Comparison of ENCODE assay signal across 22 mouse cellular contexts in the genomic region with DNA sequence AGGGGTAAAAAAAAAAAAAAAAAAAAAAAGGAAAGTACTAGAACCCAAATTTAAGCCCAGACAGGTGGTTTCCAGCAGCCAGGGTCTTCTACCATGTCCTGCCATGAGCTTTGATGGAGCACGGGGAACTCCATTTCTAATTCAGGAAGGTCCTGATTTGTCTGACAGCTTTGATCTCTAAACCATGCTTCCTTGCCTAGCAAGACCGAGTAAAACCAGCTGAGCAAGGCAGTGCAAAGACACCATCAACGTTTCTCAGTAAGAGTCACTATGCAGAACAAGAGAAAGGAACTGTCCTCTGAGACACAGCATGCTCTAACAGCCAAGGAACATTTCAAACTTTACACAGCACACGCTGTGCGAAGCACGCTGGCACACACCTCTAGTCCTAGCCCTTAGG. TPM values are rescaled to one million over a fixed set of nuclear protein-coding genes. Genes with fewer than 3 reads are reported as not detected.
DNase-seq lines count a peak whose midpoint lies in the region; ATAC-seq and TF ChIP-seq lines count a peak whose summit lies in the region.
"Had no signal": no experiment of that assay in that cellular context is flagged by ENCODE, and none has a peak within 500 bp of the region (broad histone marks: within the 10 kb centered on the region; RNA-seq: fewer than 3 reads in every experiment).

No protein-coding gene starts in this region.

- TF ChIP-seq POLR2A in myocyte (IDR thresholded peaks at IDR 0.05; ENCODE audit: insufficient read length, low read depth), result no peak

- H3K4me1 ChIP-seq in heart, embryonic 16.5 days (ENCODE audit: control insufficient read depth, insufficient read depth, low read length), result peaks cover 37% of the 10 kb centered on the region
- H3K4me1 ChIP-seq in forebrain, embryonic 14.5 days (ENCODE audit: control insufficient read depth, insufficient read depth, low read length), result no peaks in the 10 kb centered on the region
- no peaks in the 10 kb centered on the region for H3K4me1 ChIP-seq in hindbrain, embryonic 14.5 days (replicated peaks; ENCODE audit: control insufficient read depth, insufficient read depth, low read length)
- H3K4me1 ChIP-seq: hindbrain, embryonic 15.5 days had no signal

- no peak overlapping the region for H3K9ac ChIP-seq in heart, embryonic 16.5 days (ENCODE audit: low read length)
- no peak overlapping the region for H3K9ac ChIP-seq in forebrain, embryonic 14.5 days (ENCODE audit: low read length)
- H3K9ac ChIP-seq in hindbrain, embryonic 14.5 days, result no peak overlapping the region
- H3K9ac ChIP-seq: hindbrain, embryonic 15.5 days had no signal

- H3K27me3 ChIP-seq in heart, embryonic 16.5 days (ENCODE audit: control insufficient read depth, insufficient read depth, low read length), result no peaks in the 10 kb centered on the region
- no peaks in the 10 kb centered on the region for H3K27me3 ChIP-seq in myocyte (ENCODE audit: control insufficient read depth, insufficient read depth, insufficient read length)
- H3K27me3 ChIP-seq in forebrain, embryonic 14.5 days (replicated peaks; ENCODE audit: control insufficient read depth, insufficient read depth, low read length), result no peaks in the 10 kb centered on the region
- no peaks in the 10 kb centered on the region for H3K27me3 ChIP-seq in hindbrain, embryonic 14.5 days (ENCODE audit: control insufficient read depth, insufficient read depth, low read length)
- H3K27me3 ChIP-seq: hindbrain, embryonic 15.5 days; Patski had no signal

- H3ac ChIP-seq in myocyte (ENCODE audit: control insufficient read depth, insufficient read length), result no peak overlapping the region

- H3K27ac ChIP-seq in heart, embryonic 16.5 days (ENCODE audit: low read length), result 0 out of 2 replicates have a peak overlapping the region, but pooled peaks have one; percentile 9
- H3K27ac ChIP-seq in forebrain, embryonic 14.5 days (ENCODE audit: low read depth, low read length), result no peak overlapping the region
- H3K27ac ChIP-seq in hindbrain, embryonic 14.5 days, result no peak overlapping the region
- H3K27ac ChIP-seq: heart, embryonic 10.5 days; hindbrain, embryonic 10.5 days; hindbrain, embryonic 15.5 days had no signal

- H3K4me3 ChIP-seq in heart, embryonic 16.5 days (ENCODE audit: low read length), result no peak overlapping the region
- no peak overlapping the region for H3K4me3 ChIP-seq in myocyte
- H3K4me3 ChIP-seq in forebrain, embryonic 14.5 days (ENCODE audit: low read depth, low read length), result no peak overlapping the region
- no peak overlapping the region for H3K4me3 ChIP-seq in hindbrain, embryonic 14.5 days (replicated peaks; ENCODE audit: low read length)
- H3K4me3 ChIP-seq: heart, embryonic 10.5 days; hindbrain, embryonic 10.5 days; hindbrain, embryonic 15.5 days had no signal

- DNase-seq in heart, adult 18-20 months, result no peak
- DNase-seq in A20 (ENCODE audit: low read depth, low spot score), result peak; percentile 71
- no peak for DNase-seq in forebrain, embryonic 14.5 days (ENCODE audit: low spot score)
- no peak for DNase-seq in hindbrain, embryonic 14.5 days (ENCODE audit: low spot score)
- DNase-seq: adrenal gland, adult 2 months; adrenal gland, postnatal 25 days; cerebellum, adult 18-20 months; cerebellum, adult 9-11 months; cerebellum, postnatal 36 days; gastrocnemius, postnatal 14 days had no signal

- WGBS in heart, embryonic 16.5 days, result 60% methylated on average over 6 of the region's 6 CpGs
- WGBS in forebrain, embryonic 14.5 days, result 83% methylated on average over 6 of the region's 6 CpGs
- 78% methylated on average over 6 of the region's 6 CpGs for WGBS in hindbrain, embryonic 14.5 days

- H3K4me2 ChIP-seq in heart, embryonic 16.5 days (ENCODE audit: low read depth, low read length), result no peak overlapping the region
- peak overlapping the region; percentile 55 for H3K4me2 ChIP-seq in myocyte (ENCODE audit: low read depth)
- H3K4me2 ChIP-seq in forebrain, embryonic 14.5 days (ENCODE audit: low read length), result no peak overlapping the region
- no peak overlapping the region for H3K4me2 ChIP-seq in hindbrain, embryonic 14.5 days (replicated peaks)
- H3K4me2 ChIP-seq: hindbrain, embryonic 15.5 days had no signal

- ATAC-seq in heart, embryonic 16.5 days (replicated peaks; ENCODE audit: extremely low read depth, insufficient read depth, low FRiP score), result no peak
- peak; percentile 51 for ATAC-seq in CD4-positive, CD25-positive, alpha-beta regulatory T cell, adult 4 months
- ATAC-seq in forebrain, embryonic 14.5 days, result no peak
- ATAC-seq in hindbrain, embryonic 14.5 days (ENCODE audit: low FRiP score), result no peak
- ATAC-seq: forebrain, embryonic 16.5 days; intestine, postnatal 0 days; Patski had no signal

- no peaks in the 10 kb centered on the region for H3K36me3 ChIP-seq in heart, embryonic 16.5 days (ENCODE audit: control insufficient read depth, insufficient read depth)
- H3K36me3 ChIP-seq in myocyte (ENCODE audit: control insufficient read depth, insufficient read depth), result no peaks in the 10 kb centered on the region
- H3K36me3 ChIP-seq in forebrain, embryonic 14.5 days (ENCODE audit: control insufficient read depth, insufficient read depth, low read length), result no peaks in the 10 kb centered on the region
- H3K36me3 ChIP-seq in hindbrain, embryonic 14.5 days (replicated peaks; ENCODE audit: control insufficient read depth, insufficient read depth), result no peaks in the 10 kb centered on the region
- H3K36me3 ChIP-seq: hindbrain, embryonic 10.5 days; hindbrain, embryonic 15.5 days had no signal

- no peaks in the 10 kb centered on the region for H3K9me3 ChIP-seq in heart, embryonic 16.5 days (replicated peaks; ENCODE audit: control insufficient read depth, low read length)
- H3K9me3 ChIP-seq in forebrain, embryonic 14.5 days (replicated peaks; ENCODE audit: control insufficient read depth, low read length), result no peaks in the 10 kb centered on the region
- H3K9me3 ChIP-seq in hindbrain, embryonic 14.5 days (ENCODE audit: control insufficient read depth, low read length), result no peaks in the 10 kb centered on the region
- H3K9me3 ChIP-seq: heart, embryonic 10.5 days; hindbrain, embryonic 10.5 days; hindbrain, embryonic 15.5 days had no signal

- H3K79me2 ChIP-seq in myocyte (ENCODE audit: control insufficient read depth, insufficient read depth), result peaks cover 95% of the 10 kb centered on the region

TF ChIP-seq in myocyte, 11 proteins besides CTCF, POLR2A, EP300 and RAD21:
- TF ChIP-seq REST (IDR thresholded peaks at IDR 0.05; ENCODE audit: insufficient read depth, insufficient read length) (no peak), TCF3 (IDR thresholded peaks at IDR 0.05; ENCODE audit: insufficient read length, low read depth) (no peak), TCF12 (IDR thresholded peaks at IDR 0.05; ENCODE audit: insufficient read depth, poor library complexity, severe bottlenecking) (no peak), USF1 (IDR thresholded peaks at IDR 0.05; ENCODE audit: low read depth) (no peak), E2F4 (IDR thresholded peaks at IDR 0.05; ENCODE audit: insufficient read depth) (no peak), SRF (IDR thresholded peaks at IDR 0.05; ENCODE audit: control insufficient read depth, insufficient read length, low read depth) (no peak), MYOD1 (IDR thresholded peaks at IDR 0.05; ENCODE audit: control insufficient read depth in 1 of 3, insufficient read length in 2 of 3, low read depth in 2 of 3) (no peak), POLR2AphosphoS2 (IDR thresholded peaks at IDR 0.05; ENCODE audit: insufficient read length, low read depth) (no peak), CEBPB (IDR thresholded peaks at IDR 0.05; ENCODE audit: insufficient read depth, poor library complexity, severe bottlenecking) (no peak), MYOG (IDR thresholded peaks at IDR 0.05; ENCODE audit: control insufficient read depth in 1 of 3, insufficient read depth in 1 of 3, insufficient read length in 2 of 3, low read depth in 2 of 3) (no peak), MAX (IDR thresholded peaks at IDR 0.05; ENCODE audit: low read depth) (no peak)

RNA-seq across cellular contexts. Expression of a gene that starts 18.7 kb away (rescaled TPM):
- 13.0 and 16.6 TPM in 2 replicates for polyA plus RNA-seq in heart, embryonic 16.5 days (2015; fragmentation: Nextera tagmentation; extraction: Ambion mirVana)
- 10 to 100 TPM; 13.4 to 14.8 TPM for total RNA-seq in heart, adult 18-20 months (2021)
- 10 to 100 TPM in 1 of 2 experiments, 1 to 10 TPM in 1; 7.7 to 16.0 TPM for polyA plus RNA-seq in CD4-positive, CD25-positive, alpha-beta regulatory T cell, adult 4 months (2017; shearing (Covaris generic))
- 62.6 TPM for polyA plus RNA-seq in myocyte (2012; fragmentation: generic; extraction: Trizol)
- polyA plus RNA-seq in forebrain, embryonic 14.5 days (2014; fragmentation: Nextera tagmentation; extraction: Ambion mirVana), result 3.9 and 5.6 TPM in 2 replicates
- polyA plus RNA-seq in hindbrain, embryonic 14.5 days (2014; fragmentation: Nextera tagmentation; extraction: Ambion mirVana), result 9.0 and 9.2 TPM in 2 replicates

RNA-seq across cellular contexts. Expression of a gene that starts 41.1 kb away (rescaled TPM):
- polyA plus RNA-seq in heart, embryonic 16.5 days (2015; fragmentation: Nextera tagmentation; extraction: Ambion mirVana), result 273 and 290 TPM in 2 replicates
- 100 to 1,000 TPM; 225 to 256 TPM for total RNA-seq in heart, adult 18-20 months (2021)
- polyA plus RNA-seq in CD4-positive, CD25-positive, alpha-beta regulatory T cell, adult 4 months (2017; shearing (Covaris generic)), result 1,000 to 10,000 TPM; 1,029 to 1,509 TPM
- 691 TPM for polyA plus RNA-seq in myocyte (2012; fragmentation: generic; extraction: Trizol)
- polyA plus RNA-seq in forebrain, embryonic 14.5 days (2014; fragmentation: Nextera tagmentation; extraction: Ambion mirVana), result 230 and 247 TPM in 2 replicates
- 262 and 272 TPM in 2 replicates for polyA plus RNA-seq in hindbrain, embryonic 14.5 days (2014; fragmentation: Nextera tagmentation; extraction: Ambion mirVana)

RNA-seq across cellular contexts. Expression of a gene that starts 55.9 kb away (rescaled TPM):
- 0.13 and 0.16 TPM in 2 replicates for polyA plus RNA-seq in heart, embryonic 16.5 days (2015; fragmentation: Nextera tagmentation; extraction: Ambion mirVana)
- not detected for total RNA-seq in heart, adult 18-20 months (2021)
- under 1 TPM; 0.16 to 0.18 TPM for polyA plus RNA-seq in CD4-positive, CD25-positive, alpha-beta regulatory T cell, adult 4 months (2017; shearing (Covaris generic))
- polyA plus RNA-seq in myocyte (2012; fragmentation: generic; extraction: Trizol), result 0.06 TPM
- 0.11 and 0.52 TPM in 2 replicates for polyA plus RNA-seq in forebrain, embryonic 14.5 days (2014; fragmentation: Nextera tagmentation; extraction: Ambion mirVana)
- 0.39 and 0.81 TPM in 2 replicates for polyA plus RNA-seq in hindbrain, embryonic 14.5 days (2014; fragmentation: Nextera tagmentation; extraction: Ambion mirVana)
- total RNA-seq: gastrocnemius, postnatal 14 days; granulocyte monocyte progenitor cell, adult 5-6 weeks; heart, postnatal 25 days had no signal
- polyA plus RNA-seq: heart, embryonic 14.5 days; intestine, postnatal 0 days had no signal

RNA-seq across cellular contexts. Expression of a gene that starts 56.7 kb away (rescaled TPM):
- polyA plus RNA-seq in heart, embryonic 16.5 days (2015; fragmentation: Nextera tagmentation; extraction: Ambion mirVana), result 36.0 and 46.6 TPM in 2 replicates
- total RNA-seq in heart, adult 18-20 months (2021), result 10 to 100 TPM; 18.2 to 19.4 TPM
- polyA plus RNA-seq in CD4-positive, CD25-positive, alpha-beta regulatory T cell, adult 4 months (2017; shearing (Covaris generic)), result 10 to 100 TPM in 1 of 2 experiments, 1 to 10 TPM in 1; 9.7 to 17.7 TPM
- 59.7 TPM for polyA plus RNA-seq in myocyte (2012; fragmentation: generic; extraction: Trizol)
- polyA plus RNA-seq in forebrain, embryonic 14.5 days (2014; fragmentation: Nextera tagmentation; extraction: Ambion mirVana), result 57.2 and 81.8 TPM in 2 replicates
- 84.7 and 89.6 TPM in 2 replicates for polyA plus RNA-seq in hindbrain, embryonic 14.5 days (2014; fragmentation: Nextera tagmentation; extraction: Ambion mirVana)
